Mouse (Mus musculus) liver, embryonic 16.5 days (tissue): ENCODE measurements at regions not wholly inside any gene's neighbourhood (a gene's known extent, or its start where the extent isn't known, plus 50 kb on each side); places are given as distances from the start of the nearest gene placed in this dataset.
"Not testable (repeated sequence)": the region's sequence is repeated elsewhere in the genome, so short reads cannot be mapped to it uniquely, and the experiment has no call there.

Experiments used
- ATAC-seq: fragments of 200-750 bp; cut with Nextera tagmentation; 2 replicates; pipeline ENCODE4 v1.8.0; 2017; ENCODE audit warnings: low read depth, mild to moderate bottlenecking, moderate number of reproducible peaks, moderate library complexity
- H3K27ac ChIP-seq: fragments of 300-500 bp; sonication (generic); 2 replicates; pipeline ENCODE4 v1.5.1; 2014; ENCODE audit warnings: mild to moderate bottlenecking, low read length
- H3K27me3 ChIP-seq: fragments of 300-500 bp; sonication (generic); 2 replicates; pipeline ENCODE4 v1.6.1; 2014; ENCODE audit warnings: low read depth, low read length, mixed read lengths; ENCODE audit not compliant: control insufficient read depth, insufficient read depth
- H3K36me3 ChIP-seq: fragments of 300-500 bp; sonication (generic); 2 replicates; pipeline ENCODE4 v1.6.1; 2014; ENCODE audit warnings: mild to moderate bottlenecking; ENCODE audit not compliant: control insufficient read depth, insufficient read depth
- H3K4me1 ChIP-seq: fragments of 300-500 bp; sonication (generic); 2 replicates; pipeline ENCODE4 v1.6.1; 2014; ENCODE audit warnings: low read depth, low read length, mixed read lengths; ENCODE audit not compliant: control insufficient read depth
- H3K4me2 ChIP-seq: fragments of 300-500 bp; sonication (generic); 2 replicates; pipeline ENCODE4 v1.6.1; 2014; ENCODE audit warnings: low read depth, low read length, mixed read lengths
- H3K4me3 ChIP-seq: fragments of 300-500 bp; sonication (generic); 2 replicates; pipeline ENCODE4 v1.5.1; 2014; ENCODE audit warnings: low read depth, mild to moderate bottlenecking, low read length
- H3K9ac ChIP-seq: fragments of 300-500 bp; sonication (generic); 2 replicates; pipeline ENCODE4 v1.6.1; 2014; ENCODE audit warnings: low read depth, low read length
- H3K9me3 ChIP-seq: fragments of 300-500 bp; sonication (generic); replicated peaks from 2 replicates; pipeline ENCODE4 v1.6.1; 2016; ENCODE audit warnings: low read length; ENCODE audit not compliant: control insufficient read depth
- WGBS: fragments of 180-500 bp; shearing (Covaris S2); extraction: QIAGEN DNeasy Blood & Tissue Kit; methylation state at CpG from one replicate; pipeline ENCODE4 v1.1.7; 2014; ENCODE audit not compliant: insufficient replicate concordance; 5-methylcytosine and 5-hydroxymethylcytosine counted together

DNA sequence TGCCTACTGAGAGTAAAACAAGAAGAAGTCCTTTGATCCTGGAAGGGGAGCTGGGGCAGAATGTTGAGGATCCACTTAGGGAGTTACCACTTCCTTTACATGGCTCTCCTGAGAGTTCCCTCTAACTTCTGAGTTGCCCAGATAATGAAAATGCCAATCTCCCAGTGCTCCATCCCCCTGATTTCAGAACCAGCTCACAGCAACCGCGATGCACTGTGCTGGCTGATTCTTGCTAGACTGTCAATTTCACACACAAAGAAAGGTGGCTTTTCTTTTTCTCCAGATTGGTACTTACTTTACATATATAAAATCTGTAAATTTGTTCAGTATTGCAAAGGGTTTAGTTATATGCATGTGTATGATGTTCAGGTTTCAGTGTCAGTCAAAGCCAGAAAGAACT, 1248.1 kb upstream of the Adam24 start:
- Histone ChIP-seq H3K4me1 (no peaks in the 10 kb centered on the region), H3K9ac (no peak overlapping the region), H3K36me3 (no peaks in the 10 kb centered on the region), H3K27me3 (no peaks in the 10 kb centered on the region), H3K9me3 (no peaks in the 10 kb centered on the region), H3K4me3 (no peak overlapping the region), H3K4me2 (no peak overlapping the region), H3K27ac (no peak overlapping the region)
- no peak for ATAC-seq
- WGBS: 51% methylated on average over 2 of the region's 2 CpGs

- 54% methylated on average over 2 of the region's 2 CpGs for WGBS
- no peak for ATAC-seq
Measured at GRCm38 (mm10) chr8:39427402-39427801, 1247.5 kb upstream of the Adam24 start.

GRCm38 (mm10) chr8:39440550-39441333, 1234.1 kb upstream of the Adam24 start:
- H3K9me3 ChIP-seq: no peaks in the 10 kb centered on the region
- no peaks in the 10 kb centered on the region for H3K27me3 ChIP-seq
- WGBS: 70% methylated on average over 8 of the region's 8 CpGs
- H3K4me1 ChIP-seq: no peaks in the 10 kb centered on the region
- H3K27ac ChIP-seq: no peak overlapping the region
- no peaks in the 10 kb centered on the region for H3K36me3 ChIP-seq
- no peak overlapping the region for H3K4me3 ChIP-seq
- H3K9ac ChIP-seq: no peak overlapping the region
- no peak overlapping the region for H3K4me2 ChIP-seq
- ATAC-seq: no peak

More at GRCm38 (mm10) chr8:39427402-39427801, 1247.5 kb upstream of the Adam24 start:
- no peaks in the 10 kb centered on the region for H3K36me3 ChIP-seq
- H3K9ac ChIP-seq: no peak overlapping the region
- no peaks in the 10 kb centered on the region for H3K27me3 ChIP-seq
- H3K9me3 ChIP-seq: no peaks in the 10 kb centered on the region
- H3K27ac ChIP-seq: no peak overlapping the region
- no peaks in the 10 kb centered on the region for H3K4me1 ChIP-seq
- H3K4me3 ChIP-seq: no peak overlapping the region
- H3K4me2 ChIP-seq: no peak overlapping the region

DNA sequence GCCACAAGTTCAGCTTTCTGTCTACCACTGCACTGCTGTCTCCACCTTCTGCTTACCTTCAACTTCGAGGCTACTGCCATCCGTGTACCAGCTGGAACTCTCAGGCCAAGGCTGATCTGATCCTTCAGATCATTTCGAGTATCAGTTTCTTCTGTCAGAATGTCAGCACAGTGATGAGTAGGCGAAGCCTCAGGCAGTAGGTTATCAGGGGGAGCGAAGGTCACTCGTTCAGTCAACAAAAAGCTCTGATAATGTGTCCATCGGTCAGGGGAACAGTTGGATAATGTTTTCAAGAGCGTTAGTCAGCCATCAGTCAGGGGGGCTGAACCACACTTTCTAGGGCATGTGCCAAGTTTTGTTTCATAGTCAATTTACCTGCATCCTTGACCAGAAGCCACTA, 1183.7 kb upstream of the Adam24 start:
- not testable (repeated sequence) for H3K4me1 ChIP-seq, H3K27ac ChIP-seq, H3K4me3 ChIP-seq, H3K36me3 ChIP-seq, H3K27me3 ChIP-seq, H3K9ac ChIP-seq, H3K9me3 ChIP-seq, H3K4me2 ChIP-seq
- peak; percentile 72 for ATAC-seq
- WGBS: 50% methylated on average over 8 of the region's 8 CpGs

DNA sequence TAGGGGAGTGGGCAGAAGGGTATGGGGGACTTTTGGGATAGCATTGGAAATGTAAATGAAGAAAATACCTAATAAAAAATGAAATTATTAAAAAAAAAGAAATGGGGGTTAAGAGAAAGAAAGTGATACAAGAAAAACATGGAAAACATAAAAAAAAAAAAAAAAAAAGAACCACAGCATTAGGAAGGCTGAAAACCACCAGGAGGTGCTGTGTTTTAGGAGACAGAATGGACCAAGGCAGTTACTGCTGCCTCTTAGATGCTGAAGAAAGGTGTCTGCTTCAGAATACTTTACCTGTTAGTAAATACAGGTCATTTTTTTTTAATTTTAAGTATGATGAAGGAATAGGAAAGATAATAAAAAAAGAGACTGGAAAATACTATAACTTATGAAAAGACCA, 1174.5 kb upstream of the Adam24 start:
- Histone ChIP-seq H3K9ac (no peak overlapping the region), H3K27ac (no peak overlapping the region), H3K4me3 (no peak overlapping the region), H3K4me2 (no peak overlapping the region), H3K27me3 (no peaks in the 10 kb centered on the region), H3K36me3 (no peaks in the 10 kb centered on the region), H3K4me1 (no peaks in the 10 kb centered on the region), H3K9me3 (no peaks in the 10 kb centered on the region)
- no peak for ATAC-seq

DNA sequence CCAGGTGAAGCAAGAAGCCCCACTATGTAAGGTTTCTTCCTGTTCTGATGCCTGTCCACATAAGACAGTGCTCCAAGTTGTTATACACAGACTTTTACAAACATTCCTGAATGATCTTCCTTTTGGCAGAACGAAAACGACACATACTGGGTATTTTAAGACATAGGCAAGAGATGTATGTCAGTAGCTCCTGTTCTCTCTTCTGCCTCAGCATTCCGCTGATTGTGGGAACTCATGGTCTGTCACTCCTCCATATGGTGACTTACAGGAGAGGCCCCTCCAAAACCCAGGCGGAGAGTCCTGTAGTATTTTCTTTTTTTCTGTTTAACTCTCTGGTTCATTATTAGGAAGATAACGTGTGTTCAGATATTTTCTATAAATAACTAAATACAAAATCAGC, 1170.6 kb upstream of the Adam24 start:
- H3K4me3 ChIP-seq: no peak overlapping the region
- 62% methylated on average over 5 of the region's 5 CpGs for WGBS
- ATAC-seq: no peak
- no peaks in the 10 kb centered on the region for H3K4me1 ChIP-seq
- no peak overlapping the region for H3K4me2 ChIP-seq
- H3K27ac ChIP-seq: no peak overlapping the region
- no peaks in the 10 kb centered on the region for H3K9me3 ChIP-seq
- no peaks in the 10 kb centered on the region for H3K36me3 ChIP-seq
- H3K27me3 ChIP-seq: no peaks in the 10 kb centered on the region
- no peak overlapping the region for H3K9ac ChIP-seq

- no peak overlapping the region for H3K27ac ChIP-seq
- ATAC-seq: no peak
- H3K4me1 ChIP-seq: no peaks in the 10 kb centered on the region
- no peaks in the 10 kb centered on the region for H3K27me3 ChIP-seq
- 39% methylated on average over 1 of the region's 1 CpGs for WGBS
- no peak overlapping the region for H3K4me3 ChIP-seq
- H3K9ac ChIP-seq: no peak overlapping the region
- no peaks in the 10 kb centered on the region for H3K9me3 ChIP-seq
- H3K4me2 ChIP-seq: no peak overlapping the region
- H3K36me3 ChIP-seq: no peaks in the 10 kb centered on the region
Measured at GRCm38 (mm10) chr8:39512967-39513366, 1161.9 kb upstream of the Adam24 start.
